Mouse (Mus musculus) Patski (cell line): ENCODE measurements at regions not wholly inside any gene's neighbourhood (a gene's known extent, or its start where the extent isn't known, plus 50 kb on each side); places are given as distances from the start of the nearest gene placed in this dataset.

ENCODE experiments used
- ATAC-seq: fragments of 100-300 bp; one replicate; pipeline ENCODE4 v1.8.0; 2021
- CTCF ChIA-PET: fragments of 350-600 bp; sonication (Branson Sonifier 250); formaldehyde crosslinking; loops from one replicate; lab custom pipeline; 2022; ENCODE audit warnings: inconsistent platforms; lab: Charles Lee
- POLR2A ChIA-PET: fragments of 350-600 bp; sonication (Branson Sonifier 250); formaldehyde crosslinking; loops from one replicate; lab custom pipeline; 2022; ENCODE audit warnings: antibody characterized with exemption, inconsistent platforms; lab: Charles Lee
- DNase-seq: peaks from one replicate; pipeline ENCODE4 v3.0.0-alpha.2; 2011; ENCODE audit warnings: low read depth, low spot score
- H3K27me3 ChIP-seq: fragments of 371-371 bp; one replicate; pipeline ENCODE4 v1.5.1; 2021
- CTCF ChIP-seq: fragments of 100-300 bp; IDR thresholded peaks from one replicate; pipeline ENCODE4 v1.5.1; 2021
- in situ Hi-C: fragments of 300-500 bp; cut with MboI; formaldehyde crosslinking; loops from 3 replicates; pipeline ENCODE4 v1.11.1; 2018; ENCODE audit warnings: low pct_unique_long_range_greater_than_20kb, mixed read lengths

DNA sequence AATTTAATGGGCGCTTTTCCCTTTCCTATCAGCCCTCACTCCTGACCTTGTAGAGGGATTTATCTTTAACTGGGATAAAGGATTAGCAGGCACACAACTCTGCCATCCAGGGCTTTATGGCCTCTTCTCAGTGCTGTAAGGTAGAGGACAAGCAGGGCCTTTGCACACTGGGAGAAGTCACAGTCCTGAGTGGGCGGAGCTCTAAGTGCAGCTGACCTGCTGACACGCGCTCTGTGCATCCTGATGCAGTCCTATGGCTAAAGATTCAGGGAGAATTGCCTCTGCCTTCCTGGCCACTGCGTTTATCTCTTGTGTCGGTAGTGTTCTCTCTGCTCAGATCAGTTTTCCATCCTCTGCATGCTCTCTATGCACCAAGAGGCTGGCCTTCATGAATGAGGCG is 566.9 kb downstream of the Tmem132b start:
- DNase-seq (no peak), ATAC-seq (no peak)
- no peaks in the 10 kb centered on the region for H3K27me3 ChIP-seq
- CTCF ChIA-PET, result no interaction called here
- in situ Hi-C loops, result no loop called here
- POLR2A ChIA-PET, result no interaction called here
- no peak for TF ChIP-seq CTCF

DNA sequence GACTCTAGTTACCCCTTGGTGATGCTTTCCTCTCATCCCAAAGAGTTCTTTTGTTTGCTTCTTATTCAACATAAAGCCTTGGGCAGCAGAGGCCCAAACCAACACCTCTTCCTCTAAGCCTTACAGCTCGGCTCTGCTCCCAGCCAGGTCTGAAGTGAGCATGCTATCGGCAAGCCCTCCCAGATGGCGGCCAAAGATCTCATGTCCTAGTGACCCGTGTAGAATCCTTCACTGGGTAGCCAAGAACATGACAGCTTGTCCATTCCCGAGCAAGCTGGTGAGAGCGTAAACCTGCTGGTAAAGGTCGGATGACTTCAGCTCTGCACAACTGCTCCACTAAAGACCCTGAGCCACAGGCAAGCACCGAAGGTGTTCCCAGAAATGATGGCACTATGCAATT is 568.4 kb downstream of the Tmem132b start:
- ATAC-seq (no peak), DNase-seq (no peak)
- CTCF ChIA-PET, result no interaction called here
- in situ Hi-C loops, result no loop called here
- no peaks in the 10 kb centered on the region for H3K27me3 ChIP-seq
- TF ChIP-seq CTCF, result no peak
- POLR2A ChIA-PET, result no interaction called here

DNA sequence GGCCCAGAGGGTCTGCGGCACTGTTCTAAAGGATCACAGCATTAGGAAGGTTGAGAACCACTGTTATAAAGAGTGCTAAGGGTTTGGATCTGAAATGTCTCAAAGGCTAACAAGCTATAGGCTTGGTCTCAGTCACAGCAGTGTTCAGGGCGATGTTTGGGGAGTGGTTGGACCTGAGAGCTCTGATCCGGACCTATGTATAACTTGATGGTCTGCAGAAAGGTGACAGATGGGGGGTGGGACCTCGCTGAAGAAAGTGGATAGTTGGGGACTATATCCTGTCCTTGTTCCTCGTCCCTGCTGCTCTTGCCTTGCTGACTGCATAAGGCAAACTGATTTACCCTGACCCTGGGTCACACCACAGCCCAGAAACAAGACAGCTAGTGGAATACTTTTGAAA is 572.9 kb downstream of the Tmem132b start:
- no peak for TF ChIP-seq CTCF
- CTCF ChIA-PET, result no interaction called here
- POLR2A ChIA-PET, result no interaction called here
- H3K27me3 ChIP-seq, result no peaks in the 10 kb centered on the region
- no peak for DNase-seq
- in situ Hi-C loops, result no loop called here
- no peak for ATAC-seq

DNA sequence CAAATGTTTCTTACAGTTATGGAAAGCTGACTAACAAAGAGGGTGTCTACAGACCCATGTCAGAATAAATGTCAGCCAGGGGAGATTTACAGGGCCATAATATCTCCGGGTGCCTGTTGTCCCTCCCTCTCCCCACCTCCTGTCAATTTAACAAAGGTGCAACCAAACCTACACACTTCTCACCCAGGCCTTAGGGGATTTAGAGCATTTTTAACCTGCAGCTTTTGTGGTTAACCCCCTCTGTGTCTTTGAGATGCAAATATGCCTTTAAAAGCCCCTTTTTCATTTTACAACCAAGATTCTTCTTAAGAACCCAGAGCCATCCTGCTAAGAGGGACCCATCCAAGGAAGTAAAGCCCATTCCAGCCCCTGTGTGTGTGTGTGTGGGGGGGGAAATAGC is 573.3 kb downstream of the Tmem132b start:
- TF ChIP-seq CTCF, result no peak
- ChIA-PET CTCF (no interaction called here), POLR2A (no interaction called here)
- DNase-seq (no peak), ATAC-seq (no peak)
- no peaks in the 10 kb centered on the region for H3K27me3 ChIP-seq
- in situ Hi-C loops, result no loop called here

DNA sequence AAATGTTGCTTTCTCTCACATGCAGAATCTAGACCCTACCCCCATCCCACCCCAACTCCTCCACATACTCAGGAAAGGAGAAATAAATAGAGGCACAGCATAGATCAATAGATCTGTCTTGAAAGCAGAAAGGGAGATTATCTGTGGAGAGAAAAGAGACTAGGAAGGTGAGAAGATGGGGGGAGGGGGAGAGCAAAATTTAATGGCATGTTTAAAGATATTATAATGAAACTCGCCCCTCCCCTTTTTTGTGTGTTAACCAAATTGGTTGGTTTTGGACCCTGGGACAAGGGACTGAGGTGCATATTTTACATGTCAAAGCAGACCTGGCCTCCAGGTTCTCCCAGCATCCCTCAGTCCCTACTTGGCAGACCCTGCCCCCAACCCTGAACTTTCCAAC is 573.9 kb downstream of the Tmem132b start:
- H3K27me3 ChIP-seq, result no peaks in the 10 kb centered on the region

DNA sequence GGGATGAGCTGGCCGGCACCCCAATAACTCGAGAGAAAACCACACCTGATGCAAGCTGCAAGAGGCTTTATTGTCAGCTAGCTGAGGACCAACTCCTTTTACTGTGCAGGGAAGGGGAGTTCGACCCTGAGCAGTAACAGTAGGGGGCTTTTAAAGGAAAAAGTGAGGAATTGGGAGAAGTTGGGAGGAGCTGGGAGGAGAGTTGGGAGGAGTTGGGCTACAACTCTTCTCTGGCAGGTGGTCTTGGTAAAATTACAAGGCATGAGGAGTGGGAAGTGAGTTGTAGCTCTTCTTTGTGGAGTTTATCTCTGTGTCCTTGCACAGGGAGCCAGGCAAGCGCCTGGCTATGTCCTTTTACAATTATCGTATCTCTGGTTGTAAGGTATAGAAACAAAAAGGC is 575.4 kb downstream of the Tmem132b start:
- in situ Hi-C loops, result no loop called here
- CTCF ChIA-PET, result no interaction called here
- POLR2A ChIA-PET, result no interaction called here
- H3K27me3 ChIP-seq, result no peaks in the 10 kb centered on the region
- no peak for ATAC-seq
- DNase-seq, result no peak
- TF ChIP-seq CTCF, result no peak

More for the DNA sequence above, 573.9 kb downstream of the Tmem132b start:
- no peak for TF ChIP-seq CTCF
- ATAC-seq (no peak), DNase-seq (no peak)
- CTCF ChIA-PET, result no interaction called here
- in situ Hi-C loops, result no loop called here
- POLR2A ChIA-PET, result no interaction called here

DNA sequence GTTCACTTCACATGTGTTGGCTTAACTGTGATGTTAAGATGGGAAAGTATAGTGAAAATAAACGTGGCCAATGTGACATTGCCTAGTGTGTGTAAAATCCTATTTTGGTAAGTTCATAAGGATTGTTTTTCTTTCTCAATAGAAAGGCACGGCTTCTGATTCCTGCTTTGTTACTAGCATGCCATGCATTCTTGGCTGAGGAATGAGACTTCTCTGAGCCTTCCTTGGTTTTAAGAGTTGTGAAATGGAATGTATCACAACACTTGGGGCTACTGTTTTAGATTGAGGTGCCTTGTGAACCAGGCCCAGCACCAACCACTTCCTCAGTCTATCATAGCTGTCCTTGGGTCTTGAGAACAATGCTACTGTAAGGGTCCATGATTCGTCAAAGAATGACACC is 577.3 kb downstream of the Tmem132b start:
- ChIA-PET CTCF (no interaction called here), POLR2A (no interaction called here)
- H3K27me3 ChIP-seq, result no peaks in the 10 kb centered on the region
- in situ Hi-C loops, result no loop called here
- DNase-seq, result peak; percentile 10
- no peak for TF ChIP-seq CTCF
- ATAC-seq, result peak; percentile 79

DNA sequence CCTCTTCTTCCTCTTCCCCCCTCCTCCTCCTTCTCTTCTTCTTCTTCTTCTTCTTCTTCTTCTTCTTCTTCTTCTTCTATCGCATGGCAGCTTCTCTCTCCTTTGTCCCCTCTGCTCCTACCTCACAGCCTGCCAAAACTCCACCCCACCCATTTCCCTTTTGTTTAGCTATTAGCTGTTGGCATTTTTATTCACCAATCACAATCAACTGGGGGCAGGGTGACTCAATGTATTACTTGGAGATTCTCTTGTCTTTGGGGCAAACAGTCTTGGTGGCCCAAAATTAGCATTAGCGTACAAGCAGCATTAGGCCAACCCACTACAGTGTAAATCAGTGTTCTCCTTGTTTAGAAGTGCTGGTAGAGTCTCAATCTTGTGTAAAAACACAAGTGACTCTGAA is 585.7 kb downstream of the Tmem132b start:
- in situ Hi-C loops, result no loop called here
- H3K27me3 ChIP-seq, result no peaks in the 10 kb centered on the region
- ATAC-seq (no peak), DNase-seq (no peak)
- TF ChIP-seq CTCF, result no peak
- CTCF ChIA-PET, result no interaction called here
- POLR2A ChIA-PET, result interaction anchor here (0.6 kb wide), 1 partner anchor 710 kb away, joined by 3 read pairs; no protein-coding TSS in a partner anchor

DNA sequence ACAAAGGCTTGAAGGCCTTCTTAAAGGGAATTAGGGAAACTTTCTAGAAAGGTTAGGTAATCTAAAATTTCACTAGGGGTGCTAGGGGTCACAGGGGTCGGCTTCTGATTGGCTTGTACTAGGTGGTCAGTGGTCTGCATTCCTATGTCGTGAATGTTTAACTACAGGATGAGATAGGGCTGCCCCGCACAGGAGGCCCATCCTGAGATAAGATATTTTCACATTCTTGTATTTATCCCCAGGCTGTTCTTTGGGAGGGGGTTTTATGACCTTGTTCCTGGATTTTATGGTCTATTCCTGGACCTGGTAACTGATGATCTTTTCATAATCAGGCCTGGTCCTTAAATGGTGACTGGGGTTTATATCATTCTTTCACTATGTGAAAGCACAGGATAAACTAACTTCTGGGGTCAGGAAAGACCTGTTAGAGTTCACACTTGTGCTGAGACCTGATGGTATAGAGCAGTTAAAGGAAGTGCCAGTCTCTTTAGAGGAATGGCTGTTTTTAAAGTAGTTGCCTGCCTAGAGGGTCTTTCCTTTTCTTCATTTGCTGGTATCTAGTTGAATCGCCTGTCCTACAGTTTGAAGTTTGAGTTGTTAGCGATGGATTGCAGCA is 586.4 kb downstream of the Tmem132b start:
- no peaks in the 10 kb centered on the region for H3K27me3 ChIP-seq
- POLR2A ChIA-PET, result interaction anchor here (0.6 kb wide), 1 partner anchor 711 kb away, joined by 3 read pairs; no protein-coding TSS in a partner anchor

DNA sequence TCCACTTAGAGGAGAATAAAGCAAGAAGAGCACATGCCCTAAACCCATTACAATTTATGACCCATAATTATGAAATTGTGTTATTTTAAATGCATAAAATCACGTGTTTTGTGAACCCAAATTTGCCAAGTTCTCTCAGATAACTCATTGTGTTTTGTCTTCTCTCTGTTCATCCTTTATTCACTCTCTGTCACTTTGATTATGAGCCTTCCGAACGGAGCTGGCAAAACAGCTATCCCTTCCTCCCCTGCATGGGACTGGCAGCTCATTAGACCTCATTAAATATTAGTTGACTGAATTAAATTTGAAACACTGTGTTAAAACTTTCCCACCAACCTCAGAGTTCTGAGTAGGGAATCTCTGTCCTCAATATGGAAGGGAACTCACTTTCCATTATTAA is 587.2 kb downstream of the Tmem132b start:
- H3K27me3 ChIP-seq, result no peaks in the 10 kb centered on the region
- DNase-seq (no peak), ATAC-seq (no peak)
- in situ Hi-C loops, result no loop called here
- no peak for TF ChIP-seq CTCF
- ChIA-PET CTCF (interaction anchor here (0.8 kb wide), 1 partner anchor 9 kb away, joined by 3 read pairs; no protein-coding TSS in a partner anchor), POLR2A (no interaction called here)

More for the DNA sequence above, 586.4 kb downstream of the Tmem132b start:
- CTCF ChIA-PET, result interaction anchor here (0.8 kb wide), 1 partner anchor 8 kb away, joined by 3 read pairs; no protein-coding TSS in a partner anchor
- no peak for DNase-seq
- TF ChIP-seq CTCF, result no peak
- in situ Hi-C loops, result no loop called here
- no peak for ATAC-seq

DNA sequence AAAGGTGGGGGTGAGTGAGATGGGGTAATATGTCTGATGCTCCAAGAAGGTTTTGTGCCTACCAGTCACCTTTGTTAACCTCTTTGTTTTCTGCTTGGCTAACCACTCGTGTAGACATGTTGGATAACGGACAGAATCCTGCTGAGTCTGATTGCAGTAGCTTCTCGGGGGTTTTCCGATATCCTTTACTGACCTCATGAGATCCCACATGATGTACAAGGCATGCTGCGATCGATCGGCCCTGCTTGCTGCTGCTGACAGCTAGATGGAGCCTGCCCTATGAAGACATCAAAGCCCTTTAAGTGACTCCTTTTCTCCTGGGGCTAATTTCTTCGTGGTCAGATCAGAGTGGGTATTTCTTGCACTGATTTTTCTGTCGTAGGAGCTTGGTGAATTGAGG is 591.6 kb downstream of the Tmem132b start:
- ChIA-PET CTCF (interaction anchor here (1.4 kb wide), 1 partner anchor 11 kb away, joined by 3 read pairs; no protein-coding TSS in a partner anchor), POLR2A (no interaction called here)
- ATAC-seq, result no peak
- in situ Hi-C loops, result no loop called here
- no peak for TF ChIP-seq CTCF
- no peaks in the 10 kb centered on the region for H3K27me3 ChIP-seq
- no peak for DNase-seq
